Mouse (Mus musculus) adrenal gland, adult 10 weeks (tissue): Measurements from ENCODE around the gene Lhx5. TPM values are rescaled to one million over a fixed set of nuclear protein-coding genes. Genes with fewer than 3 reads are reported as not detected.

Experiments
- polyA plus RNA-seq: library from polyadenylated mRNA; stranded (reverse); fragments of 350-450 nt; fragmentation: Illumina TruSeq; extraction: RNeasy Lipid Tissue Mini Kit (QIAGEN cat#74804); gene quantifications from one replicate; pipeline ENCODE4 v1.2.3, GENCODE M21; 2014; ENCODE audit warnings: low read depth, low replicate concordance

Lhx5 gene
- polyA plus RNA-seq, result not detected

DNA sequence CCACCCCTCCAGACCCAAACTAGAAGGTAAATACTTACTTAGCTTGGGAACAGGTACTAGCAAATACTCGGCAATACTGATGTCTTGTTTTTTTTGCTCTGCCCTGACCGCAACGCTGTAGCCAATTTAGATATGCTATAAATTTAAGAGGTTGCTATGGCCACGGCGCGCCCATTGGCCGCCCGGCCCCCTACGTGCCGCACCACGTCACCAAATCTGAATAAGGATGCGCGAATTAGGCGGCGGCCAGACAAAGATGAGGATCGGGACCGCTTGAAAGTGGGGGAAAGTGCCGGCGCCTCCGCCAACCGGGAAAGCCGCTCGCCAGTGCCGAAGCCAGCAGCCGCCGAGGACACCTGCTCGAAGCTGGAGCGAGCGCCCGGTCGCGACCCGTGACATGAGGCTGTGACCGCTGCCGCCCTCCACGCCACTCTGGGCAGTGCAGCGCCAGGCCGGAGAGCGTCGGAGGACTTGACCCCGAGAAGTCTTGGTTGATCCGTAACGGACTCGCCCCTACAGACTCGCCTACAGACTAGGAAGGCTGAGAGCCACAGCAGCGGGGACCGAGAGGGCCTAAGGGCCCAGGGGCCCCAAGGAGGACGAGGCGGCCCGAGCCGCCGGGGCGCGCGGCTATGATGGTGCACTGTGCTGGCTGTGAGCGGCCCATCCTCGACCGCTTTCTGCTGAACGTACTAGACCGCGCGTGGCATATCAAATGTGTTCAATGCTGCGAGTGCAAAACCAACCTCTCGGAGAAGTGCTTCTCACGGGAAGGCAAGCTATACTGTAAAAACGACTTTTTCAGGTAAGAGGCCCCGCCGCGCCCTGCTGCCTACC is at the start of gene Lhx5:
TSS of gene Lhx5 (plus strand) at position 51 of the 837 bp plus-strand sequence.

DNA sequence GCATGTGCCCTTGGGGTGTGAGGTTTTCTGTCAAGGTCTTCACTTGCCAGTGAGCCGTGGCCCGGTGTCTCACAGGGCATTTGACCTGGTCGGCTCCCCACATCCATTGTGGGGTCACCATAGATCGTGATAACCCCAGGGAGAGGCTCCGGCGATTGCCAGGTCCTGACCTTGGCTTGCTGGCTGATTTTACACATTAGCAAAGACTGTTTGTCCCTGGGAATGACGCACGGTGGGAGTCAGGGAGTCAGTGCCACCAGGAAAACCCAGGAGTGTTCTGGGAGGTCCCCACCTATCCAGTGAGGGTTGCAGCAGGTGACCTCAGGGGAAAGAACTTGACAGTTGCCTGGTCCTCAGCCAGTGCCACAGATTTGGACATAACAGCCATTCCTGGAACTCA is 41.3 kb downstream of the Lhx5 start, which contains the start of gene Sdsl:
TSS of gene Sdsl (minus strand) at position 41 of the 400 bp plus-strand sequence.

DNA sequence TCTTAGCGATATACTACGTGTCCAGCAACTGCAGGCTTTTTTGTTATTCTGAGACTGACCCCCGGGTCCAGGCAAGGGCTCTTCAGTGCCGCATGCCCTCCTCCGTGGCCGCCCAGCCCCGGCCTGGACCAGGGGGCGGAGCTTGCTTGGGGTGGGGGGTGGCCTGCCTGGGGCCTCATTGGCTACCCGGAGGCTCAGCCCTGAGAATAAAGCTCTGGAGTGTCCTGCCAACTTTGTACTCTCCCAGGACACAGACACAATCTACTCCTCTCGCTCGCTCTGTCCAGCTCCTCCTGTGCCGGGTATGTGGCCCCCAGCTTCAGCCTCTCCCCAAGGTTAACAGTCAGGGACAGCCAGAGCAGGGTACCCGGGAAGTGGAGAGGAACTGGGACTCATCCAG is 44.8 kb downstream of the Lhx5 start, which contains the start of gene Sds:
TSS of gene Sds (plus strand) at position 231 of the 400 bp plus-strand sequence.

Other genes with a start within 250 kb of the Lhx5 start
- gene Sdsl, start 41.1 kb downstream of the Lhx5 start, polyA plus RNA-seq, result not detected
- gene Sds, start 44.8 kb downstream of the Lhx5 start, polyA plus RNA-seq, result not detected
- gene Plbd2, start 71.9 kb downstream of the Lhx5 start, polyA plus RNA-seq, result 1.7 TPM
- gene Slc8b1, start 79.5 kb downstream of the Lhx5 start, polyA plus RNA-seq, result 0.58 TPM
- gene Tpcn1, start 157.0 kb downstream of the Lhx5 start, polyA plus RNA-seq, result 3.8 TPM
- gene Iqcd, start 157.3 kb downstream of the Lhx5 start, polyA plus RNA-seq, result not detected
- not detected for gene Rita1, start 180.9 kb downstream of the Lhx5 start, polyA plus RNA-seq
- 0.58 TPM for gene Ddx54, start 181.0 kb downstream of the Lhx5 start, polyA plus RNA-seq
- gene Cfap73, start 202.5 kb downstream of the Lhx5 start, polyA plus RNA-seq, result not detected
- gene Rasal1, start 217.1 kb downstream of the Lhx5 start, polyA plus RNA-seq, result not detected